20 mouse cellular contexts compared by ENCODE assay signal in the genomic region with DNA sequence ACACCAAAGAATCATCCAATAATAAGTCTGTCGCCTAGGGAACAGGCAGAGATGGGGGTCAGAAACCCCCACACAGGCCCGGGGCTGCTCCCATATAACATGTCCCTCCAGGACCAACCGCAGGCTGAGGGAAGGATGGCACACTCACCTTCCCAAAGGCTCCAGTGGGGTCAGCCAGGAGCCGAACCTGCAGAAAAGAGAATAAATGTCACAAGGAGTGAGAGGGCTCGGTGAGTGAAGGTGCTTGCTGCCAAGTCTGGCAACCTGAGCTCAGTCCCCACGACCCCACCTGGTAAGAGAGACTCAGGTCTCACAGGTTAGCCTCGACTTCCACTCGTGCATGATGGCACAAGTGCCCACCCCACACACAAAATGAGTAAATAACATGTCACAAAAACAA. TPM values are rescaled to one million over a fixed set of nuclear protein-coding genes. Genes with fewer than 3 reads are reported as not detected.
DNase-seq lines count a peak whose midpoint lies in the region; ATAC-seq and TF ChIP-seq lines count a peak whose summit lies in the region.
"Had no signal": no experiment of that assay in that cellular context is flagged by ENCODE, and none has a peak within 500 bp of the region (broad histone marks: within the 10 kb centered on the region; RNA-seq: fewer than 3 reads in every experiment).

No protein-coding gene starts in this region.

- no peak overlapping the region for H3K27ac ChIP-seq in heart, embryonic 12.5 days (ENCODE audit: poor library complexity, severe bottlenecking)
- H3K27ac ChIP-seq in layer of hippocampus, adult 2 months, result peak overlapping the region; percentile 41; the same call in 1 of the 2 replicates
- H3K27ac ChIP-seq in bone marrow, adult 2 months (ENCODE audit: control insufficient read depth, insufficient read depth, low read depth, low read length, poor library complexity), result peak overlapping the region; percentile 58
- 0 out of 2 replicates have a peak overlapping the region, but pooled peaks have one; percentile 35 for H3K27ac ChIP-seq in bone marrow macrophage, adult 2 months (ENCODE audit: insufficient read depth, low read depth, low read length)
- no peak overlapping the region for H3K27ac ChIP-seq in midbrain, embryonic 15.5 days
- H3K27ac ChIP-seq: heart, embryonic 10.5 days; hindbrain, embryonic 12.5 days; limb, embryonic 12.5 days; midbrain, embryonic 12.5 days had no signal

- no peaks in the 10 kb centered on the region for H3K27me3 ChIP-seq in heart, embryonic 12.5 days (replicated peaks)
- no peaks in the 10 kb centered on the region for H3K27me3 ChIP-seq in midbrain, embryonic 15.5 days (replicated peaks)
- H3K27me3 ChIP-seq: hindbrain, embryonic 12.5 days; limb, embryonic 12.5 days; midbrain, embryonic 12.5 days had no signal

- no peak overlapping the region for H3K4me2 ChIP-seq in heart, embryonic 12.5 days
- H3K4me2 ChIP-seq in midbrain, embryonic 15.5 days, result no peak overlapping the region
- H3K4me2 ChIP-seq: hindbrain, embryonic 12.5 days; limb, embryonic 12.5 days had no signal

- peaks cover 25% of the 10 kb centered on the region for H3K4me1 ChIP-seq in heart, embryonic 12.5 days (replicated peaks)
- H3K4me1 ChIP-seq in bone marrow, adult 2 months (ENCODE audit: control insufficient read depth, insufficient read depth, low read length), result no peaks in the 10 kb centered on the region; the same call in 1 of the 2 replicates
- H3K4me1 ChIP-seq in bone marrow macrophage, adult 2 months (ENCODE audit: control insufficient read depth, insufficient read depth, low read length), result peaks cover 13% of the 10 kb centered on the region
- H3K4me1 ChIP-seq in midbrain, embryonic 15.5 days, result peaks cover 34% of the 10 kb centered on the region

- 0 out of 2 replicates have a peak overlapping the region, but pooled peaks have one; percentile 26 for H3K9ac ChIP-seq in heart, embryonic 12.5 days
- H3K9ac ChIP-seq in midbrain, embryonic 15.5 days, result no peak overlapping the region
- H3K9ac ChIP-seq: forebrain, postnatal 0 days; hindbrain, embryonic 12.5 days; limb, embryonic 12.5 days; lung, embryonic 14.5 days had no signal

- TF ChIP-seq CTCF in layer of hippocampus, adult 2 months (conservative IDR thresholded peaks at IDR 0.05), result no peak
- no peak for TF ChIP-seq CTCF in bone marrow, adult 2 months (IDR thresholded peaks at IDR 0.05; ENCODE audit: control insufficient read depth, insufficient read depth, low read length)
- no peak for TF ChIP-seq CTCF in bone marrow macrophage, adult 2 months (IDR thresholded peaks at IDR 0.05; ENCODE audit: low read depth, low read length)

- DNase-seq in heart, adult 9 months (ENCODE audit: low spot score in 2 of 2), result no peak
- DNase-seq in layer of hippocampus, adult 2 months (ENCODE audit: low spot score in 2 of 2), result no peak
- DNase-seq in layer of hippocampus, adult 11-12 months (ENCODE audit: low spot score), result no peak
- no peak for DNase-seq in right cerebral cortex, postnatal 10 days (ENCODE audit: low spot score in 2 of 2)
- DNase-seq: forebrain, postnatal 0 days; gastrocnemius, postnatal 36 days; heart, postnatal 10 days; kidney, postnatal 4 days; lung, embryonic 14.5 days; lung, postnatal 4 days; right cerebral cortex, postnatal 25 days had no signal

- no peak overlapping the region for H3K4me3 ChIP-seq in heart, embryonic 12.5 days
- H3K4me3 ChIP-seq in layer of hippocampus, adult 2 months, result peak overlapping the region; percentile 71; the same call in 1 of the 2 replicates
- peak overlapping the region; percentile 72 for H3K4me3 ChIP-seq in bone marrow, adult 2 months (replicated peaks; ENCODE audit: control insufficient read depth, low read depth, low read length)
- no peak overlapping the region for H3K4me3 ChIP-seq in bone marrow macrophage, adult 2 months (ENCODE audit: insufficient read depth, low read length)
- no peak overlapping the region for H3K4me3 ChIP-seq in midbrain, embryonic 15.5 days
- H3K4me3 ChIP-seq: hindbrain, embryonic 12.5 days; limb, embryonic 12.5 days; midbrain, embryonic 12.5 days had no signal

- H3K36me3 ChIP-seq in heart, embryonic 12.5 days, result peaks cover 48% of the 10 kb centered on the region
- peaks cover 9% of the 10 kb centered on the region; the same call in 1 of the 2 replicates for H3K36me3 ChIP-seq in midbrain, embryonic 15.5 days (replicated peaks)

- no peak for TF ChIP-seq POLR2A in bone marrow, adult 2 months (IDR thresholded peaks at IDR 0.05; ENCODE audit: borderline replicate concordance, control insufficient read depth, low read depth, low read length)
- TF ChIP-seq POLR2A in bone marrow macrophage, adult 2 months (IDR thresholded peaks at IDR 0.05; ENCODE audit: borderline replicate concordance, low read depth, low read length), result no peak

- H3K9me3 ChIP-seq in heart, embryonic 12.5 days (replicated peaks), result no peaks in the 10 kb centered on the region
- no peaks in the 10 kb centered on the region for H3K9me3 ChIP-seq in midbrain, embryonic 15.5 days
- H3K9me3 ChIP-seq: heart, embryonic 10.5 days; hindbrain, embryonic 12.5 days; limb, embryonic 12.5 days; midbrain, embryonic 12.5 days had no signal

- WGBS in heart, embryonic 12.5 days, result 89% methylated on average over 8 of the region's 8 CpGs
- WGBS in bone marrow, adult 2 months, result 73% methylated on average over 8 of the region's 8 CpGs
- 96% methylated on average over 8 of the region's 8 CpGs for WGBS in midbrain, embryonic 15.5 days

- ATAC-seq in heart, embryonic 12.5 days (ENCODE audit: insufficient number of reproducible peaks, low FRiP score), result no peak
- ATAC-seq in midbrain, embryonic 15.5 days (replicated peaks), result no peak
- ATAC-seq: forebrain, postnatal 0 days had no signal

RNA-seq across cellular contexts. Expression of gene Trmt112, which starts 2.4 kb away (rescaled TPM):
- polyA plus RNA-seq in heart, embryonic 12.5 days (2016; fragmentation: Nextera tagmentation; extraction: Ambion mirVana), result 85.9 and 92.9 TPM in 2 replicates
- 10 to 100 TPM; 48.4 to 49.3 TPM for total RNA-seq in layer of hippocampus, adult 2 months (2021)
- polyA plus RNA-seq in bone marrow, adult 2 months (2011; ENCODE audit: insufficient read depth, insufficient read length, low replicate concordance, missing spikeins), result 28.6 and 37.9 TPM in 2 replicates
- polyA plus RNA-seq in bone marrow macrophage, adult 2 months (2012; ENCODE audit: insufficient read depth, insufficient read length, missing spikeins), result 71.2 and 82.0 TPM in 2 replicates
- polyA plus RNA-seq in midbrain, embryonic 15.5 days (2015; fragmentation: Nextera tagmentation; extraction: Ambion mirVana), result 101 and 105 TPM in 2 replicates

RNA-seq across cellular contexts. Expression of gene Prdx5, which starts 2.8 kb away (rescaled TPM):
- 202 and 218 TPM in 2 replicates for polyA plus RNA-seq in heart, embryonic 12.5 days (2016; fragmentation: Nextera tagmentation; extraction: Ambion mirVana)
- total RNA-seq in layer of hippocampus, adult 2 months (2021), result 100 to 1,000 TPM; 361 to 395 TPM
- 181 and 324 TPM in 2 replicates for polyA plus RNA-seq in bone marrow, adult 2 months (2011; ENCODE audit: insufficient read depth, insufficient read length, low replicate concordance, missing spikeins)
- 349 and 382 TPM in 2 replicates for polyA plus RNA-seq in bone marrow macrophage, adult 2 months (2012; ENCODE audit: insufficient read depth, insufficient read length, missing spikeins)
- polyA plus RNA-seq in midbrain, embryonic 15.5 days (2015; fragmentation: Nextera tagmentation; extraction: Ambion mirVana), result 325 and 351 TPM in 2 replicates

RNA-seq across cellular contexts. Expression of gene Esrra, which starts 14.5 kb away (rescaled TPM):
- polyA plus RNA-seq in heart, embryonic 12.5 days (2016; fragmentation: Nextera tagmentation; extraction: Ambion mirVana), result 27.4 and 30.2 TPM in 2 replicates
- 10 to 100 TPM; 56.9 to 63.4 TPM for total RNA-seq in layer of hippocampus, adult 2 months (2021)
- polyA plus RNA-seq in bone marrow, adult 2 months (2011; ENCODE audit: insufficient read depth, insufficient read length, low replicate concordance, missing spikeins), result 25.1 and 27.2 TPM in 2 replicates
- polyA plus RNA-seq in bone marrow macrophage, adult 2 months (2012; ENCODE audit: insufficient read depth, insufficient read length, missing spikeins), result 35.3 and 41.6 TPM in 2 replicates
- polyA plus RNA-seq in midbrain, embryonic 15.5 days (2015; fragmentation: Nextera tagmentation; extraction: Ambion mirVana), result 16.2 and 18.9 TPM in 2 replicates

RNA-seq across cellular contexts. Expression of gene Catsperz, which starts 18.1 kb away (rescaled TPM):
- polyA plus RNA-seq in heart, embryonic 12.5 days (2016; fragmentation: Nextera tagmentation; extraction: Ambion mirVana), result 2.2 and 2.3 TPM in 2 replicates
- total RNA-seq in layer of hippocampus, adult 2 months (2021), result 10 to 100 TPM; 10.8 to 12.5 TPM
- polyA plus RNA-seq in bone marrow, adult 2 months (2011; ENCODE audit: insufficient read depth, insufficient read length, low replicate concordance, missing spikeins), result 2.6 TPM in 1 of 2 replicates, not detected in the other
- not detected in 2 replicates for polyA plus RNA-seq in bone marrow macrophage, adult 2 months (2012; ENCODE audit: insufficient read depth, insufficient read length, missing spikeins)
- 1.1 and 1.3 TPM in 2 replicates for polyA plus RNA-seq in midbrain, embryonic 15.5 days (2015; fragmentation: Nextera tagmentation; extraction: Ambion mirVana)
- total RNA-seq: gastrocnemius, postnatal 36 days; heart, postnatal 10 days; neutrophil, adult 5-6 weeks had no signal
- polyA plus RNA-seq: hindbrain, embryonic 12.5 days had no signal

RNA-seq across cellular contexts. Expression of gene Kcnk4, which starts 27.2 kb away (rescaled TPM):
- polyA plus RNA-seq in heart, embryonic 12.5 days (2016; fragmentation: Nextera tagmentation; extraction: Ambion mirVana), result 0.14 and 0.29 TPM in 2 replicates
- total RNA-seq in layer of hippocampus, adult 2 months (2021), result 10 to 100 TPM; 15.3 to 18.2 TPM
- not detected in 2 replicates for polyA plus RNA-seq in bone marrow, adult 2 months (2011; ENCODE audit: insufficient read depth, insufficient read length, low replicate concordance, missing spikeins)
- polyA plus RNA-seq in bone marrow macrophage, adult 2 months (2012; ENCODE audit: insufficient read depth, insufficient read length, missing spikeins), result not detected in 2 replicates
- polyA plus RNA-seq in midbrain, embryonic 15.5 days (2015; fragmentation: Nextera tagmentation; extraction: Ambion mirVana), result 4.7 and 5.0 TPM in 2 replicates
- total RNA-seq: gastrocnemius, postnatal 36 days; neutrophil, adult 5-6 weeks had no signal

Comparison
In these comparisons a context has a peak if more than half of its experiments do, and no peak if none do; other contexts are left out.
1. H3K27ac ChIP-seq: peak in layer of hippocampus, adult 2 months (single experiment), bone marrow, adult 2 months (single experiment) and bone marrow macrophage, adult 2 months (single experiment); none in heart, embryonic 12.5 days (single experiment) and midbrain, embryonic 15.5 days (single experiment).
2. H3K4me3 ChIP-seq: peak in layer of hippocampus, adult 2 months (single experiment) and bone marrow, adult 2 months (single experiment); none in heart, embryonic 12.5 days (single experiment), bone marrow macrophage, adult 2 months (single experiment) and midbrain, embryonic 15.5 days (single experiment).